Mouse (Mus musculus) WW6 (cell line): Measurements from ENCODE around the gene Crabp1.

Experiments used
- DNase-seq: peaks from one replicate; pipeline ENCODE4 v3.0.0-alpha.2; 2013; ENCODE audit warnings: low read depth, low spot score

Gene Crabp1

GRCm38 (mm10) chr9:54770140-54770780 is 5.7 kb downstream of the Crabp1 start:
- DNase-seq: no peak

- DNase-seq: no peak
Measured at GRCm38 (mm10) chr9:54776451-54776982, 12.0 kb downstream of the Crabp1 start.

GRCm38 (mm10) chr9:54779280-54779679 is 14.7 kb downstream of the Crabp1 start:
- no peak for DNase-seq

- DNase-seq: no peak
Measured at GRCm38 (mm10) chr9:54782504-54782903, 18.0 kb downstream of the Crabp1 start.

- no peak for DNase-seq
Measured at GRCm38 (mm10) chr9:54784003-54784402, 19.5 kb downstream of the Crabp1 start.

- DNase-seq: no peak
Measured at GRCm38 (mm10) chr9:54785215-54785614, 20.7 kb downstream of the Crabp1 start.

- DNase-seq: no peak
Measured at GRCm38 (mm10) chr9:54786083-54786482, 21.5 kb downstream of the Crabp1 start.

GRCm38 (mm10) chr9:54787760-54788159 is 23.2 kb downstream of the Crabp1 start:
- no peak for DNase-seq

- DNase-seq: no peak
Measured at GRCm38 (mm10) chr9:54790271-54790670, 25.7 kb downstream of the Crabp1 start.

- DNase-seq: no peak
Measured at GRCm38 (mm10) chr9:54801460-54801961, 37.0 kb downstream of the Crabp1 start.

- no peak for DNase-seq
Measured at GRCm38 (mm10) chr9:54802749-54803679, 38.5 kb downstream of the Crabp1 start.

GRCm38 (mm10) chr9:54804351-54804750 is 39.8 kb downstream of the Crabp1 start:
- DNase-seq: no peak

- no peak for DNase-seq
Measured at GRCm38 (mm10) chr9:54807761-54808160, 43.2 kb downstream of the Crabp1 start.

- DNase-seq: no peak
Measured at GRCm38 (mm10) chr9:54809953-54810352, 45.4 kb downstream of the Crabp1 start.

GRCm38 (mm10) chr9:54816508-54817201 is 52.1 kb downstream of the Crabp1 start:
- no peak for DNase-seq

- DNase-seq: no peak
Measured at GRCm38 (mm10) chr9:54821442-54822100, 57.0 kb downstream of the Crabp1 start.
